Mouse (Mus musculus) neural tube, embryonic 11.5 days (tissue): Measurements from ENCODE around the gene Erich6. TPM values are rescaled to one million over a fixed set of nuclear protein-coding genes. Genes with fewer than 3 reads are reported as not detected.
"Not testable (repeated sequence)": the region's sequence is repeated elsewhere in the genome, so short reads cannot be mapped to it uniquely, and the experiment has no call there.

Experiments
- ATAC-seq: fragments of 200-750 bp; cut with Nextera tagmentation; 2 replicates; pipeline ENCODE4 v1.8.0; 2017; ENCODE audit warnings: moderate number of reproducible peaks, mild to moderate bottlenecking, moderate TSS enrichment, moderate library complexity; ENCODE audit not compliant: insufficient read depth, low FRiP score, low TSS enrichment
- DNase-seq: peaks from one replicate; pipeline ENCODE4 v3.0.0-alpha.2; 2015; ENCODE audit warnings: low spot score
- H3K27ac ChIP-seq: fragments of 300-500 bp; sonication (generic); 2 replicates; pipeline ENCODE4 v1.5.1; 2014; ENCODE audit warnings: low read depth, mild to moderate bottlenecking, low read length
- H3K27me3 ChIP-seq: fragments of 300-500 bp; sonication (generic); 2 replicates; pipeline ENCODE4 v1.6.1; 2014; ENCODE audit warnings: mild to moderate bottlenecking, low read length, mixed read lengths; ENCODE audit not compliant: control insufficient read depth, insufficient read depth
- H3K36me3 ChIP-seq: fragments of 300-500 bp; sonication (generic); 2 replicates; pipeline ENCODE4 v1.6.1; 2014; ENCODE audit warnings: mild to moderate bottlenecking, low read length, moderate library complexity, mixed read lengths; ENCODE audit not compliant: control insufficient read depth, insufficient read depth
- H3K4me1 ChIP-seq: fragments of 300-500 bp; sonication (generic); 2 replicates; pipeline ENCODE4 v1.6.1; 2014; ENCODE audit warnings: low read length, mixed read lengths; ENCODE audit not compliant: control insufficient read depth, insufficient read depth
- H3K4me2 ChIP-seq: fragments of 300-500 bp; sonication (generic); 2 replicates; pipeline ENCODE4 v1.6.1; 2014; ENCODE audit warnings: low read depth, mild to moderate bottlenecking, moderate library complexity
- H3K4me3 ChIP-seq: fragments of 300-500 bp; sonication (generic); 2 replicates; pipeline ENCODE4 v1.5.1; 2014; ENCODE audit warnings: low read depth, low read length
- H3K9ac ChIP-seq: fragments of 300-500 bp; sonication (generic); 2 replicates; pipeline ENCODE4 v1.6.1; 2014; ENCODE audit warnings: mild to moderate bottlenecking, low read length
- H3K9me3 ChIP-seq: fragments of 300-500 bp; sonication (generic); 2 replicates; pipeline ENCODE4 v1.6.1; 2016; ENCODE audit warnings: low read length; ENCODE audit not compliant: control insufficient read depth
- WGBS: fragments of 180-500 bp; shearing (Covaris S2); extraction: QIAGEN DNeasy Blood & Tissue Kit; methylation state at CpG from one replicate; pipeline ENCODE4 v1.1.7; 2014; 5-methylcytosine and 5-hydroxymethylcytosine counted together
- polyA plus RNA-seq: library from polyadenylated mRNA; unstranded; fragments of >200 nt; fragmentation: Nextera tagmentation; extraction: Ambion mirVana; gene quantifications from 2 replicates; pipeline ENCODE4 v1.2.1, GENCODE M21; 2014

Gene Erich6
- polyA plus RNA-seq, 1 experiment from 2014 or later, result not detected

DNA sequence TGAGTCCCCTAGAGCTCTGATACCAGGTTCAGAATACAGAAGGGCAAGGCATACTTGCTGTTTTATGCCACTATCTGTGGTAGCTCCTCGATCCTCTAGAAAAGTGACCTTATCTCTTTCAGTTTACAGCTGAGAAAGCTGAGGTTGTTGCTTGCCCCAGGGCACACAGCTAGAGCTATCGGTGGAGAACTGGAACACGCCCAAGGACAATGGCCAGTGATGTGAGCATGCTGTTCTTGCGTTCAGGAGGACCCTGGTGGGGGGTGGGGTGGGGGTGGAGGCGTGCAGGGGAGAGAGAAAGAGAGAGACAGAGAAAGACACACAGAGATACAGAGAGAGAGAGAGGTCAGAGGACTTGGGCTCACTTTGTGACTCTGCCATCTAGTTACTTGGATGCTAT lies 27.0 kb downstream of the Erich6 start:
- Histone ChIP-seq H3K27me3 (no peaks in the 10 kb centered on the region), H3K9me3 (no peaks in the 10 kb centered on the region), H3K4me2 (no peak overlapping the region), H3K36me3 (no peaks in the 10 kb centered on the region), H3K4me3 (no peak overlapping the region), H3K4me1 (no peaks in the 10 kb centered on the region), H3K27ac (no peak overlapping the region), H3K9ac (no peak overlapping the region)
- ATAC-seq (no peak), DNase-seq (no peak)
- 84% methylated on average over 5 of the region's 5 CpGs for WGBS

DNA sequence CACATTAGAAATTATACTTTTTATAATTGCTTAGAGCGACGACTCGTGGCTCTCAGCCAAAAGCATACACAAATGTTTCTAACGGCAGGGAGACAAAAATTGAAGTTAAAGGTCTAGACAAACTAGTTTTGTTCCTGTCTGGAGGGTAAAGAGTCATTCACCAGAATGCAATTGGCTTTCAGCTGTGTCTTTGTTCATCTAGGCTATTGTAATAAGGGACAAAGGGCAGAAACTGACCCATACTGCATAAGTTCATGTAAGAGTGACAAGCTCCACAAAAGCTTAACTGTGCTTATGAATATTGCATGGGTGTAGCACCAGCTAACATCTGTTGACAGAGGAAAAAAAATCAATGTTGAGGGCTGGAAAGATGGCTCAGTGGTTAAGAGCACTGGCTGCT lies 28.5 kb downstream of the Erich6 start:
- ATAC-seq (no peak), DNase-seq (no peak)
- WGBS, result 58% methylated on average over 4 of the region's 4 CpGs
- no peak overlapping the region for H3K9ac ChIP-seq
- H3K4me2 ChIP-seq, result no peak overlapping the region
- no peaks in the 10 kb centered on the region for H3K4me1 ChIP-seq
- no peaks in the 10 kb centered on the region for H3K27me3 ChIP-seq
- H3K36me3 ChIP-seq, result no peaks in the 10 kb centered on the region
- H3K4me3 ChIP-seq, result no peak overlapping the region
- no peak overlapping the region for H3K27ac ChIP-seq
- H3K9me3 ChIP-seq, result no peaks in the 10 kb centered on the region

DNA sequence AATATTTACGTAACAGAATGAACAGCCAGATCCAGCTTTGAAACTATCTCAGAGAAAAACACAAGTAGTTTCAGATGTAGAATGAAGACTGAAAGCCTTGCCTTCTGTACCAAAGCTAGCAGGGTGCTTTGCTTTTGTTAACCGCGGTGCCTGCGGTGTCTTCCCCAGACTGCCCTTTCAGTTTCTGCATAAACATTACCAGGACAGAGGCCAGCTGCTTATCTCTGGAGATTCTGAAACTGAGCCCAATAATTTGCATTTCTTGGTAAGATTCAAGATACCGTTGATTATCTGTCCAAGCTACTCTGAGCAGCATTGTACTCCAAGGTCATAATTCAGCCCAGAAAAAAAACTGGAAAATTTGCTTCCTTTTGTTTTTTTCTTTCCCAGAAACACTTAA lies 43.4 kb downstream of the Erich6 start:
- Histone ChIP-seq H3K27me3 (no peaks in the 10 kb centered on the region), H3K36me3 (peaks cover 6% of the 10 kb centered on the region), H3K4me1 (no peaks in the 10 kb centered on the region), H3K27ac (no peak overlapping the region), H3K4me2 (no peak overlapping the region), H3K4me3 (no peak overlapping the region), H3K9ac (no peak overlapping the region), H3K9me3 (no peaks in the 10 kb centered on the region)
- DNase-seq (no peak), ATAC-seq (no peak)
- 54% methylated on average over 5 of the region's 5 CpGs for WGBS

DNA sequence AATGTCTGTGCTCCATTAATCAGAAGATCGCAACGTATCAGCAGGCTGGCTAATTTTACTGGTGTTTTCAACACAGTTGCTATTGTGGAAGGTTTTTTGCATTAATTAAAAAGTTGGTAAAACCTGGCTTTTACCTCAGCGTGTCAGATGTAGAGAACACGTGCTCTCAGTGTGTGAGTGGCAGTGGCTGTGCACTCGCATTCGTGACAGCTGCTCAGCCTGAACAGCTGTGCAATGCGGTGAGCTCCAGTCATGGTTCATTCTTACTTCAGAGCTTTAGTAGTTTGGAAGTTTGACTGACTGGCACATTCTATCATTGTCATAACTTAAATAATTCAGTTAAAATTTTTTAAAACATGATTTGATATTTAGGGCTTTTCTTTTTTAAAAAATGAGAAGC lies 44.3 kb downstream of the Erich6 start:
- H3K27me3 ChIP-seq, H3K9me3 ChIP-seq, H3K36me3 ChIP-seq: not testable (repeated sequence)

DNA sequence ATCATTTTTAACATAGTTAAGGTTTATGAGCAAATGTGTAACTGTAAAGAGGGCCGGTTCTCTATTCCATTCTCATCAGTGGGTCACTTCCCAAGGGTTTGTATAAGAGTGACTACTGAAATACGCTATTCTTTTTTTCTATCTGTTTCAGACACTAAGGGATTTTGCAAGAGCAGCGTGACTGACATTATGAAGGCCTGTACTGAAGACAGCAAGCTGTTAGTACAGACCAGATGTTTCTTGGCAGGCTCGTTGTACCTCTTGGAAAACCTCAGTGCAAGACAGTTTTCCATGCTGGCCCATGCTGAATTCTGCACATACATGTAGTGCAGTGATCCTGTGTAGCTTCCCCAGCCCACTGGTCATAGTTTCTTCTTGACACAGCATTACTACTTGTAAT lies 46.5 kb downstream of the Erich6 start:
- WGBS, result 91% methylated on average over 4 of the region's 4 CpGs
- DNase-seq, H3K4me1 ChIP-seq, H3K27ac ChIP-seq, H3K4me2 ChIP-seq, H3K9me3 ChIP-seq, H3K27me3 ChIP-seq, H3K36me3 ChIP-seq, H3K9ac ChIP-seq, H3K4me3 ChIP-seq, ATAC-seq: not testable (repeated sequence)

More for the DNA sequence above, 44.3 kb downstream of the Erich6 start:
- not testable (repeated sequence) for H3K9ac ChIP-seq, DNase-seq, H3K4me1 ChIP-seq, H3K4me2 ChIP-seq, H3K27ac ChIP-seq, ATAC-seq, H3K4me3 ChIP-seq
- WGBS, result 81% methylated on average over 7 of the region's 7 CpGs

DNA sequence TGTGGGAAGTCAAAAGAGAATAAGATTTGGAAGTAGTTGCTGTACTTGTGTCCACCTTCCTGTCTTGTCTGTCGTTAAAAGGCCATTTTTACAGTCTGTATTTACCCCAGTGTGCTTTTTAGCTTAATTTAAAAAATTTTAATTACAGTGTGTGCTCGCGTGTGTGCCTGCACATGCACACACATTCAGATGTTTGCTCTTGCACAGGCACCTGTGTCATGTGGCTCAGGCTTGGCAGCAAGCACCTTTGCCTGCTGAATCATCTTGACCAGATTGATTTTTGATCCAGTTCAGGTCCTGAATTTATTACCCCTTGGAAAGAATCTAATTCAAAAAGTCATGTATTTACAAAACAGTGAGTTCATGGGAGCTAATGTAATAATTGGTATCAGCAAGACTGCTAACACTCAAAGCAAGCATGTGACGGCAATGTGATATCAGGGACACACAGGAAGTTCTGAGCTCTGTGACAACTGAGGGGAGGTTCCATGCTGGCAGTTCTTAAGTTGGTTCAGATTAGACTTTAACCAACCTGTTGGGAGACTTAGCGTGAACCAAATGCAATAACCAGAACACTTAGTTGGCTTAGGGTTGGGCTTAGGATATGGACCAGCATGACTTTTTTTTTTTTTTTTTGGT lies 54.1 kb downstream of the Erich6 start:
- Histone ChIP-seq H3K36me3 (peaks cover 4% of the 10 kb centered on the region; the same call in 1 of the 2 replicates), H3K9ac (no peak overlapping the region), H3K9me3 (no peaks in the 10 kb centered on the region), H3K4me3 (no peak overlapping the region), H3K4me1 (0 out of 2 replicates have a peak, but pooled peaks cover 4% of the 10 kb centered on the region), H3K4me2 (no peak overlapping the region), H3K27ac (no peak overlapping the region), H3K27me3 (no peaks in the 10 kb centered on the region)
- ATAC-seq, result no peak
- 94% methylated on average over 5 of the region's 5 CpGs for WGBS
- no peak for DNase-seq

DNA sequence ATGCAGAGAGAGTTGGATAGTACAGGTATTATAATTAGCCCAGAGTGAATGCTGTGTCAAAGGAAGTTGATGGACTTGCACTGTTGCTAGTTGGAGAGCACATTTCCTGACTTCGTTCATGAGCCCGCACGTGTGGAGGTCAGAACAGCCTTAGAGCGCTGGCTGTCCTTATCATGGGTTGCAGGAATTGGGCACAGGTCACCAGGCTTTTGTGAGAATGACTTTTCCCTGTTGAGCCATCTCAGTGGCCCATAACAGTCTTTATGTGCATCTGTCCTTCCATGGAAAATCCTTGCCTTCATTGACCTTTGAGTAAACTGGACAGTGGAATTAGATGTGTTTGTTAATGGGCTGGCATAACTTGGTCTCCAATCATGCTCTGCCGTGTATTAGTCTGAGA lies 54.7 kb downstream of the Erich6 start:
- H3K4me2 ChIP-seq, result no peak overlapping the region
- H3K36me3 ChIP-seq, result peaks cover 4% of the 10 kb centered on the region; the same call in 1 of the 2 replicates
- no peak overlapping the region for H3K27ac ChIP-seq
- H3K9ac ChIP-seq, result no peak overlapping the region
- 89% methylated on average over 5 of the region's 5 CpGs for WGBS
- H3K4me3 ChIP-seq, result no peak overlapping the region
- H3K9me3 ChIP-seq, result no peaks in the 10 kb centered on the region
- ATAC-seq (no peak), DNase-seq (no peak)
- H3K4me1 ChIP-seq, result 0 out of 2 replicates have a peak, but pooled peaks cover 4% of the 10 kb centered on the region
- H3K27me3 ChIP-seq, result no peaks in the 10 kb centered on the region

DNA sequence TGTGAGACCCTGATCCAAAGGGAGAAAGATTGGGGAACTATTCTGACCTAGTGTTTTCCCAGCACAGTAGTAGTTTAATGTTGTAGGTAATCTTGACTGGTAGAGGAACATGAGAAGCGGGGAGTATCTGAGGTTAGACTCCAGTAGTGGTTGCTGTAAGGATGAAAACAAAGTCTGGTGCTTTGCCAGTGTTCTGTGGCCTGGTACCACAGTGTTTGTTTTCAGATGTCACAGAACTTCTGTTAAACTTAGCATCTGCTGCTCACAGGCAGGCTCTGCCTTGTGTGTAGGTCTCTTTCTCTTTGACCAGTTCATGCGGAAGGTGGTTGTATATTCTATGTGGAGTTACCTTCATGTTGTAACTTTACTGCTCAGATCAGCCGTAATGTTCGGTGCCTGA lies 55.5 kb downstream of the Erich6 start:
- ATAC-seq, result no peak
- Histone ChIP-seq H3K27ac (no peak overlapping the region), H3K4me3 (no peak overlapping the region), H3K4me1 (0 out of 2 replicates have a peak, but pooled peaks cover 4% of the 10 kb centered on the region), H3K9me3 (no peaks in the 10 kb centered on the region), H3K27me3 (no peaks in the 10 kb centered on the region), H3K36me3 (peaks cover 4% of the 10 kb centered on the region; the same call in 1 of the 2 replicates), H3K9ac (no peak overlapping the region), H3K4me2 (no peak overlapping the region)
- DNase-seq, result no peak
- 94% methylated on average over 4 of the region's 4 CpGs for WGBS

DNA sequence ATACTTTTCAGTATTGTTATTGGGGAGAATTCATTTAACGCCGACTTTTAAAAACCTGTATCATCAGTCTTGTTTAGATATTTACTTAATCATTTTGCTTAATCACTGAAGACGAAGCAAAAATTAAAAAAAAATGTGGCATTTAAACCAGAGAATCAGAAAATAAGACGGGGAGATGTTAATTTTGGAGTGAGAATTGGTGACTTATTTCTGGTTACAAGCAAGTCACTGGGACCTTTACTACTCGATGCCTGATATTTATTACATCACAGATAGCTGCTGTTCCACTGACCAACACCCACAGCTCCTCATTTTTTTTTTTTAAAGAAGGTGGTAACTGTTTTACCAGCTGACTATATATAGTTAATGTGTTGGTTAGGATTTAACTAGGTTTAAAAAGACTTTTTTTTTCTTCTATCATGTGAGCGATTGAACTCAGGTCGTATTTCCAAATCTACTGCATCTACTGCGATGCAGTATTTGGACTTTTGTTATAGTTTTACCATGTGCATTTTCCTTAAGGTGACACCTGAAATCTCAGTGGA lies 59.4 kb downstream of the Erich6 start:
- H3K9ac ChIP-seq, result peak overlapping the region; percentile 100
- H3K36me3 ChIP-seq, result 0 out of 2 replicates have a peak, but pooled peaks cover 2% of the 10 kb centered on the region
- DNase-seq, result no peak
- H3K9me3 ChIP-seq, result no peaks in the 10 kb centered on the region
- no peak overlapping the region for H3K27ac ChIP-seq
- no peaks in the 10 kb centered on the region for H3K27me3 ChIP-seq
- ATAC-seq, result no peak
- H3K4me3 ChIP-seq, result peak overlapping the region; percentile 96
- WGBS, result 23% methylated on average over 8 of the region's 8 CpGs
- peak overlapping the region; percentile 59 for H3K4me2 ChIP-seq
- 0 out of 2 replicates have a peak, but pooled peaks cover 4% of the 10 kb centered on the region for H3K4me1 ChIP-seq
